Mouse (Mus musculus): ENCODE results near the gene Prtg. TPM values are rescaled to one million over a fixed set of nuclear protein-coding genes. Genes with fewer than 3 reads are reported as not detected.

The Prtg gene
- total RNA-seq (2023) = 0.16 to 0.40 TPM (median 0.23 TPM) in 4 replicates

DNA sequence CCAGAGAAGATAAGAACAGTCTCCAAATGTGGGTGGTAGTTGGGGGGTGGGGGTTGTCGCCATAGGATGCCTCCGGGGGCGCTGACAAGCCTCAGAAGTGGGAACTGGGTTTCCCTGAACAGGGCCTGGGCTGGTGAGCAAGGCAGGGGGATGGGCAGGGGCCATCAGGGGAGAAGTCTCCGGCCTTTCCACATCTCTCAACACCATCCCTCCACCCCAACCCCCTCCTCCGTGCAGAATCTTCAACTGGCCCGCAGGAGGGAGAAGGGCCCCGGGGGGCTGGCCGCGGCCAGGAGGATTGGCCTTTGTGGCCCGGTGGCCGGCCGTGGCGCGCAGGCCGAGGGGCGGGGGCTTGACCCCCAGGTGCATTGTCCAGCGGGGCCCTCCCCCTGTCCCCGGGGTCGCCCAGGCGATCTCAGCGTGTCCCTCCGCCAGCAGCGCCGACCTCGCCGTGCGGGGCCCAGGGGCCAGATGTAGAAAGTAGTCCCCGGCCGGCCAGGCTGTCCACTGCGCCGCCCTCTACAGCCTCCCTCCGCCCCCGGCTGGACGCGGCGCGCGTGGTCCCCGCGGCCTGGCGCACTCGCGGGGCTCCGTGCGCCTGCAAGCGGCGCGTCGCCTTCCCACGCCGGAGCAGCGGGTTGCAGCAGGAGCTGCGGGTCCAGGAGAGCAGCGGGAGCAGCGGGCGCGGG lies at the start of gene Prtg:
Gene Prtg, plus strand, starts transcription at position 144 of the 689 bp plus-strand sequence.

DNA sequence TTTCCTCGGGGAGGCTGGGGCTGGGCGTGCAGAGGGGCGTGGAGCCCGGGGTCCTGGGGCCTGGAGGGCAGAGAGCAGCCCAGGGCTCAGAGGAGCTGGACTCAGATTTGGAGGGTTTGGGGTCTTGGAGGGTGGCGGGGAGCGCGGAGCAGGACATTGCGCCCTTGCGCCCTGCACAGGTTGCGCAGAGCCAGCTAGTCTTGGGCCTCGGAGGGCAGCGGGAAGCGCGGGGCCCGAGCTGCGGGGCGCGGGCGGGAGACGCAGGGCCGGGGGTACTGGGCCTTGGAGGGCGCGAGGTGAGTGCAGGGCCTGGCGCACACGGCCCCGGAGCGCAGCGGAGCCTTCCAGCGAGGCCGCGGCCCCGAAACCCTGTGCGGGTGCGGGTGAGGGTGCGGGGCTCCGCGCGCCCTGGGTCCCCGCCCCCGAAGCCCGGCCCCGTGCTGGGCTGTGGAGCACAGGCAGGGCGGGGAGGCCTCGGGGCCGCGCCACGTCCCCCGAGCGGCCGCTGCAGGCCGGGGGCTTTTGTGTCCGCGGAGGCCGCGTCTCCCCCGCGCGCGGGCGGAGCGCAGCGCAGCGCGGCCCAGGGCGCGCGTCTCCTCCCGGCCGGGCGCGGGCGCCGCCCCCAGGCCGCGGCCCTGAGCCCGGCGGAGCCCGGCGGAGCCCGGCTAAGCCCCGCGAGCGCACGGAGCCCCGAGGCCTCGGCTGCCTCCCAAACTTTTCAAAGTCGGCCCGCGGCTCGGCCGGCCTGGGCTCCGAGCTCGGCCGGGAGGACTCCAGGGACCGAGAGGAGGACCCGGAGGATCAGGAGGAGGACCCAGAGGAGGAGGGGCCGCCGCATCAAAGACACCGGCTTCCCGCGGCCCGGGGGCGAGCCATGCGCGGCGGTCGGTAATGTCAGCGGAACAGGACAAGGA lies 118.6 kb downstream of the Prtg start, which contains the start of gene Pygo1:
Gene Pygo1, plus strand, starts transcription at position 625 of the 914 bp plus-strand sequence.

DNA sequence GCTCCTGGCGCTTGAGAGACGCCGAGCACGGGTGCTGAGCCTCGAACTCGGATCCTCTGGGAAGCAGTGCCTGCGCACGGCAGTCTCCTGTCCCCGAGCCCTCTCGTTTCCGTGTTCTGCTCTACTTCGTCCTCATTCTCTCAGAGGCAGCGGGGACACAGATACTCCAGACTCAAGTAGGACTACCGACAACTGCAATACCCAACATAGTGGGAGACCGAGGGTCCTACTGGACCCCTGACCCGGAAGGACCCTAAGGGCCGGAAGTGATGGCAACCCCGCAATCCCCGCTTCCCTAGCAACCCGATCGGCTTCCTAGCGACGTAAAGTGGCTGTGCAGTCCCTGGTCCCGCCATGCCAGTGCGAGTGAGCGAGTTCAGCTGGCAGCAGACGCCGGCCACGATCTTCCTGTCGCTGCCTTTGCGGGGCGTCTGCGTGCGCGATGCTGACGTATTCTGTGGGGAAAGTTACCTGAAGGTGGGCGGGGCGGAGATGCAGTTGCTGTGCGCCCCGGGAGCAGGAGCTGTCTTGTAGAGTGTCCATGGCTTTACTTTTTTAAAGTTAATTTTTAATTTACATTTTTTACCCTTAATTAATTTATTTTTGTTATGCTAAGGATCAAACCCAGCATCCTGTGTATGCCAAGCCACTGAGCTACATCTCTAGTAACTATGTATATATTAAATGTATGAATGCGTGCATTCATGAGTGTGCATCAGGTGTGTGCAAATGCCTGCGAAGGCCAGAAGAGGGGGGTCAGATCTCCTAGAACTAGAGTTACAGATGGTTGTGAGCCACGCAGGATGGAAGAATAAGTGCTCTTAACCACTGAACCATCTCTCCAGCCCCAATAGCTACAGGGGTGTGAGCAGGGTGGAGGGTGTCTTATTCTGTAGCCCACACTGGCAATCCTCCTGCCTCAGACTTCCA lies 152.1 kb downstream of the Prtg start, which contains the start of the genes Dyx1c1 and Gm44503:
Gene Dyx1c1, plus strand, starts transcription at position 265 of the 930 bp plus-strand sequence.
Gene Gm44503, plus strand, starts transcription at position 332 of the 930 bp plus-strand sequence.

Other genes starting within 250 kb of the Prtg start
- gene Nedd4, start 144.5 kb upstream of the Prtg start, total RNA-seq (2023) = 113 to 123 TPM (median 119 TPM) in 4 replicates
- not detected in 4 replicates for gene Pygo1, start 118.8 kb downstream of the Prtg start, total RNA-seq (2023)
- gene Dyx1c1, start 151.9 kb downstream of the Prtg start, total RNA-seq (2023) = 0.60 TPM in 3 of 4 replicates, not detected in the other
- gene Gm44503, start 152.0 kb downstream of the Prtg start, total RNA-seq (2023) = 0.30 to 0.50 TPM in 2 of 4 replicates, not detected in the others
- gene Ccpg1os, start 178.5 kb downstream of the Prtg start, total RNA-seq (2023) = 1.8 to 3.5 TPM (median 2.9 TPM) in 4 replicates
- 41.6 to 48.8 TPM (median 44.2 TPM) in 4 replicates for gene Ccpg1, start 178.6 kb downstream of the Prtg start, total RNA-seq (2023)
- 10.4 to 14.2 TPM (median 13.9 TPM) in 4 replicates for gene Pigb, start 233.5 kb downstream of the Prtg start, total RNA-seq (2023)
- 12.1 to 18.3 TPM (median 15.5 TPM) in 4 replicates for gene Rab27a, start 238.0 kb downstream of the Prtg start, total RNA-seq (2023)